Mouse (Mus musculus): Measurements from ENCODE around the gene Kirrel3. TPM values are rescaled to one million over a fixed set of nuclear protein-coding genes. Genes with fewer than 3 reads are reported as not detected.

The Kirrel3 gene
- polyA plus RNA-seq, 1 experiment from 2014 or later: 0.72 TPM

- DNase-seq (ENCODE audit: low spot score): no peak
- H3K9me3 ChIP-seq (ENCODE audit: low read length): no peaks in the 10 kb centered on the region
- H3K4me2 ChIP-seq (replicated peaks; ENCODE audit: low read depth, low read length): no peak overlapping the region
- TF ChIP-seq EP300 (IDR thresholded peaks at IDR 0.05) (no peak), CTCF (IDR thresholded peaks at IDR 0.05) (no peak)
- H3K9ac ChIP-seq (replicated peaks; ENCODE audit: low read depth): no peak overlapping the region
- H3K36me3 ChIP-seq (ENCODE audit: insufficient read depth, low read length): no peaks in the 10 kb centered on the region
- no peak overlapping the region for H3K27ac ChIP-seq (ENCODE audit: low read length)
- no peaks in the 10 kb centered on the region for H3K4me1 ChIP-seq (ENCODE audit: insufficient read depth, low read depth, low read length)
- no peak overlapping the region for H3K4me3 ChIP-seq (ENCODE audit: low read depth, low read length)
- no peaks in the 10 kb centered on the region for H3K27me3 ChIP-seq (replicated peaks; ENCODE audit: insufficient read depth, low read length)
- no peak for ATAC-seq
- WGBS: 70% methylated on average over 3 of the region's 3 CpGs
These were observed 398.6 kb downstream of the Kirrel3 start for GRCm38 (mm10) chr9:34884325-34884724.

- H3K9ac ChIP-seq (replicated peaks; ENCODE audit: low read depth): no peak overlapping the region
- H3K4me3 ChIP-seq (ENCODE audit: low read depth, low read length): no peak overlapping the region
- no peak overlapping the region for H3K27ac ChIP-seq (ENCODE audit: low read length)
- H3K9me3 ChIP-seq (ENCODE audit: low read length): no peaks in the 10 kb centered on the region
- TF ChIP-seq EP300 (IDR thresholded peaks at IDR 0.05) (no peak), CTCF (IDR thresholded peaks at IDR 0.05) (no peak)
- H3K4me1 ChIP-seq (ENCODE audit: insufficient read depth, low read depth, low read length): no peaks in the 10 kb centered on the region
- 72% methylated on average over 3 of the region's 3 CpGs for WGBS
- no peaks in the 10 kb centered on the region for H3K36me3 ChIP-seq (ENCODE audit: insufficient read depth, low read length)
- no peak overlapping the region for H3K4me2 ChIP-seq (replicated peaks; ENCODE audit: low read depth, low read length)
- no peak for DNase-seq (ENCODE audit: low spot score)
- no peak for ATAC-seq
- H3K27me3 ChIP-seq (replicated peaks; ENCODE audit: insufficient read depth, low read length): no peaks in the 10 kb centered on the region
These were observed 399.2 kb downstream of the Kirrel3 start for GRCm38 (mm10) chr9:34884942-34885341.

- Histone ChIP-seq H3K4me3 (ENCODE audit: low read depth, low read length) (no peak overlapping the region), H3K4me2 (replicated peaks; ENCODE audit: low read depth, low read length) (no peak overlapping the region), H3K27ac (ENCODE audit: low read length) (no peak overlapping the region), H3K9me3 (ENCODE audit: low read length) (no peaks in the 10 kb centered on the region), H3K9ac (replicated peaks; ENCODE audit: low read depth) (no peak overlapping the region), H3K4me1 (ENCODE audit: insufficient read depth, low read depth, low read length) (no peaks in the 10 kb centered on the region), H3K36me3 (ENCODE audit: insufficient read depth, low read length) (no peaks in the 10 kb centered on the region), H3K27me3 (replicated peaks; ENCODE audit: insufficient read depth, low read length) (no peaks in the 10 kb centered on the region)
- ATAC-seq (no peak), DNase-seq (ENCODE audit: low spot score) (no peak)
- TF ChIP-seq EP300 (IDR thresholded peaks at IDR 0.05) (no peak), CTCF (IDR thresholded peaks at IDR 0.05) (no peak)
- 25% methylated on average over 5 of the region's 5 CpGs for WGBS
These were observed 401.1 kb downstream of the Kirrel3 start for GRCm38 (mm10) chr9:34886746-34887145.

GRCm38 (mm10) chr9:34887196-34887595, 401.5 kb downstream of the Kirrel3 start:
- TF ChIP-seq EP300 (IDR thresholded peaks at IDR 0.05) (no peak), CTCF (IDR thresholded peaks at IDR 0.05) (no peak)
- H3K9me3 ChIP-seq (ENCODE audit: low read length): no peaks in the 10 kb centered on the region
- ATAC-seq (no peak), DNase-seq (ENCODE audit: low spot score) (no peak)
- H3K27ac ChIP-seq (ENCODE audit: low read length): no peak overlapping the region
- H3K4me1 ChIP-seq (ENCODE audit: insufficient read depth, low read depth, low read length): no peaks in the 10 kb centered on the region
- no peaks in the 10 kb centered on the region for H3K36me3 ChIP-seq (ENCODE audit: insufficient read depth, low read length)
- no peaks in the 10 kb centered on the region for H3K27me3 ChIP-seq (replicated peaks; ENCODE audit: insufficient read depth, low read length)
- H3K9ac ChIP-seq (replicated peaks; ENCODE audit: low read depth): no peak overlapping the region
- H3K4me2 ChIP-seq (replicated peaks; ENCODE audit: low read depth, low read length): no peak overlapping the region
- H3K4me3 ChIP-seq (ENCODE audit: low read depth, low read length): no peak overlapping the region
- 20% methylated on average over 2 of the region's 2 CpGs for WGBS

- no peak overlapping the region for H3K27ac ChIP-seq (ENCODE audit: low read length)
- no peaks in the 10 kb centered on the region for H3K9me3 ChIP-seq (ENCODE audit: low read length)
- ATAC-seq (no peak), DNase-seq (ENCODE audit: low spot score) (no peak)
- no peak overlapping the region for H3K9ac ChIP-seq (replicated peaks; ENCODE audit: low read depth)
- H3K4me2 ChIP-seq (replicated peaks; ENCODE audit: low read depth, low read length): no peak overlapping the region
- 76% methylated on average over 2 of the region's 2 CpGs for whole genome bisulfite sequencing
- no peaks in the 10 kb centered on the region for H3K4me1 ChIP-seq (ENCODE audit: insufficient read depth, low read depth, low read length)
- H3K36me3 ChIP-seq (ENCODE audit: insufficient read depth, low read length): no peaks in the 10 kb centered on the region
- no peaks in the 10 kb centered on the region for H3K27me3 ChIP-seq (replicated peaks; ENCODE audit: insufficient read depth, low read length)
- H3K4me3 ChIP-seq (ENCODE audit: low read depth, low read length): no peak overlapping the region
- TF ChIP-seq CTCF (IDR thresholded peaks at IDR 0.05): no peak
- no peak for TF ChIP-seq EP300 (IDR thresholded peaks at IDR 0.05)
These were observed 402.6 kb downstream of the Kirrel3 start for GRCm38 (mm10) chr9:34888298-34888697.

GRCm38 (mm10) chr9:34901216-34901615, 415.5 kb downstream of the Kirrel3 start:
- H3K9me3 ChIP-seq (ENCODE audit: low read length): no peaks in the 10 kb centered on the region
- TF ChIP-seq CTCF (IDR thresholded peaks at IDR 0.05) (no peak), EP300 (IDR thresholded peaks at IDR 0.05) (no peak)
- no peaks in the 10 kb centered on the region for H3K27me3 ChIP-seq (replicated peaks; ENCODE audit: insufficient read depth, low read length)
- H3K9ac ChIP-seq (replicated peaks; ENCODE audit: low read depth): no peak overlapping the region
- ATAC-seq (no peak), DNase-seq (ENCODE audit: low spot score) (no peak)
- no peaks in the 10 kb centered on the region for H3K4me1 ChIP-seq (ENCODE audit: insufficient read depth, low read depth, low read length)
- H3K4me2 ChIP-seq (replicated peaks; ENCODE audit: low read depth, low read length): no peak overlapping the region
- WGBS: 73% methylated on average over 4 of the region's 4 CpGs
- no peak overlapping the region for H3K4me3 ChIP-seq (ENCODE audit: low read depth, low read length)
- no peaks in the 10 kb centered on the region for H3K36me3 ChIP-seq (ENCODE audit: insufficient read depth, low read length)
- H3K27ac ChIP-seq (ENCODE audit: low read length): no peak overlapping the region

GRCm38 (mm10) chr9:34901888-34902287, 416.2 kb downstream of the Kirrel3 start:
- H3K4me2 ChIP-seq (replicated peaks; ENCODE audit: low read depth, low read length): no peak overlapping the region
- ATAC-seq (no peak), DNase-seq (ENCODE audit: low spot score) (no peak)
- H3K27ac ChIP-seq (ENCODE audit: low read length): no peak overlapping the region
- no peaks in the 10 kb centered on the region for H3K9me3 ChIP-seq (ENCODE audit: low read length)
- no peaks in the 10 kb centered on the region for H3K36me3 ChIP-seq (ENCODE audit: insufficient read depth, low read length)
- no peaks in the 10 kb centered on the region for H3K4me1 ChIP-seq (ENCODE audit: insufficient read depth, low read depth, low read length)
- no peak overlapping the region for H3K4me3 ChIP-seq (ENCODE audit: low read depth, low read length)
- H3K9ac ChIP-seq (replicated peaks; ENCODE audit: low read depth): no peak overlapping the region
- no peaks in the 10 kb centered on the region for H3K27me3 ChIP-seq (replicated peaks; ENCODE audit: insufficient read depth, low read length)
- 47% methylated on average over 2 of the region's 2 CpGs for WGBS
- TF ChIP-seq EP300 (IDR thresholded peaks at IDR 0.05) (no peak), CTCF (IDR thresholded peaks at IDR 0.05) (no peak)

Measured in lung, postnatal 0 days (tissue).